Mouse (Mus musculus) brain, embryonic 14.5 days (tissue): ENCODE results near the gene Ebf4.

ENCODE experiments used
- CTCF ChIP-seq: fragments of 200-500 bp; IDR thresholded peaks from 2 replicates; pipeline ENCODE4 v1.5.1; 2012; ENCODE audit warnings: inconsistent platforms, mild to moderate bottlenecking, moderate library complexity, borderline replicate concordance; ENCODE audit not compliant: insufficient read depth, insufficient read length; ENCODE audit errors: extremely low read depth
- POLR2A ChIP-seq: fragments of 200-500 bp; IDR thresholded peaks from 2 replicates; pipeline ENCODE4 v1.6.1; 2012; ENCODE audit warnings: mild to moderate bottlenecking, inconsistent platforms, borderline replicate concordance; ENCODE audit not compliant: poor library complexity, insufficient read depth, insufficient read length, severe bottlenecking; ENCODE audit errors: extremely low read depth

DNA sequence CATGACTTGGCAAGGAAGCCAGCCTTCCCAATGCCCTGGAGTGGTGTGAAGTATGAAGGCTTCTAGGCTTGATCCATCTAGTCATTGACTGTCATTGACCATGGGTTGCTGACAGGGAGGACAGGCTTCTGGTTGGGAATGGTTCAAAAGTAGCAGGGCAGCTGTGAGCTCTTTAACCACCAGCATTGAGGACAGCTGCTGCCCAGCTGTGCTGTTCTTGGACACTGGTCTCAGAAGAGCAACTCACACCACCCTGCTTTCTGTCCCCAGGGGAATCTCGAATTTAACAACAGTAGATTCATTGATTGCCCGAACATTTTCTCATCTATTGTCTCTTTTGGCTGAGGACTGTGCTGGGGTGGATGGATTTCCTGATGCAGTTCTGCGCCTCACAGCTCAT, 58.9 kb downstream of the Ebf4 start:
- TF ChIP-seq CTCF = no peak
- TF ChIP-seq POLR2A = no peak
